Mouse (Mus musculus) heart, postnatal 0 days (tissue): ENCODE measurements at regions not wholly inside any gene's neighbourhood (a gene's known extent, or its start where the extent isn't known, plus 50 kb on each side); places are given as distances from the start of the nearest gene placed in this dataset.

Source experiments
- ATAC-seq: fragments of 200-750 bp; cut with Nextera tagmentation; 2 replicates; pipeline ENCODE4 v1.8.0; 2017; ENCODE audit warnings: low read depth, moderate number of reproducible peaks, moderate library complexity; ENCODE audit not compliant: insufficient read depth
- DNase-seq: peaks from one replicate; pipeline ENCODE4 v3.0.0-alpha.2; 2016; ENCODE audit warnings: low spot score
- H3K27ac ChIP-seq: fragments of 300-500 bp; sonication (generic); 2 replicates; pipeline ENCODE4 v1.5.1; 2014; ENCODE audit warnings: low read depth, mild to moderate bottlenecking
- H3K27me3 ChIP-seq: fragments of 300-500 bp; sonication (generic); 2 replicates; pipeline ENCODE4 v1.6.1; 2014; ENCODE audit warnings: low read length, mixed read lengths; ENCODE audit not compliant: control insufficient read depth, insufficient read depth
- H3K36me3 ChIP-seq: fragments of 300-500 bp; sonication (generic); replicated peaks from 2 replicates; pipeline ENCODE4 v1.6.1; 2014; ENCODE audit warnings: low read length, mixed read lengths; ENCODE audit not compliant: control insufficient read depth, insufficient read depth
- H3K4me1 ChIP-seq: fragments of 300-500 bp; sonication (generic); 2 replicates; pipeline ENCODE4 v1.6.1; 2014; ENCODE audit warnings: antibody characterized with exemption; ENCODE audit not compliant: control insufficient read depth, insufficient read depth
- H3K4me2 ChIP-seq: fragments of 300-500 bp; sonication (generic); 2 replicates; pipeline ENCODE4 v1.6.1; 2014; ENCODE audit warnings: low read depth, mild to moderate bottlenecking, low read length, moderate library complexity
- H3K4me3 ChIP-seq: fragments of 300-500 bp; sonication (generic); 2 replicates; pipeline ENCODE4 v1.5.1; 2014; ENCODE audit warnings: low read depth, low read length
- H3K9ac ChIP-seq: fragments of 300-500 bp; sonication (generic); replicated peaks from 2 replicates; pipeline ENCODE4 v1.6.1; 2014; ENCODE audit warnings: low read depth, low read length, mixed read lengths
- H3K9me3 ChIP-seq: fragments of 300-500 bp; sonication (generic); replicated peaks from 2 replicates; pipeline ENCODE4 v1.6.1; 2016; ENCODE audit warnings: low read length; ENCODE audit not compliant: control insufficient read depth
- CTCF ChIP-seq: IDR thresholded peaks from 2 replicates; pipeline ENCODE4 v1.5.1; 2016; ENCODE audit warnings: antibody characterized with exemption, control low read depth, low read depth
- EP300 ChIP-seq: IDR thresholded peaks from 2 replicates; pipeline ENCODE4 v1.6.1; 2016; ENCODE audit warnings: antibody characterized with exemption, low read depth
- WGBS: fragments of 180-500 bp; shearing (Covaris S2); extraction: QIAGEN DNeasy Blood & Tissue Kit; methylation state at CpG from one replicate; pipeline ENCODE4 v1.1.7; 2014; 5-methylcytosine and 5-hydroxymethylcytosine counted together

- Histone ChIP-seq H3K9ac (no peak overlapping the region), H3K4me1 (no peaks in the 10 kb centered on the region), H3K27me3 (no peaks in the 10 kb centered on the region), H3K36me3 (no peaks in the 10 kb centered on the region), H3K27ac (no peak overlapping the region), H3K4me3 (no peak overlapping the region), H3K4me2 (no peak overlapping the region), H3K9me3 (no peaks in the 10 kb centered on the region)
- TF ChIP-seq CTCF = no peak
- TF ChIP-seq EP300 = no peak
- DNase-seq = no peak
- 68% methylated on average over 21 of the region's 21 CpGs for WGBS
- no peak for ATAC-seq
Measured at GRCm38 (mm10) chr1:42415817-42416538, 279.6 kb upstream of the Pou3f3 start.

- no peak for DNase-seq
- WGBS = 74% methylated on average over 8 of the region's 8 CpGs
- no peaks in the 10 kb centered on the region for H3K9me3 ChIP-seq
- ATAC-seq = no peak
- TF ChIP-seq EP300 (no peak), CTCF (no peak)
- no peaks in the 10 kb centered on the region for H3K27me3 ChIP-seq
- no peaks in the 10 kb centered on the region for H3K4me1 ChIP-seq
- no peak overlapping the region for H3K27ac ChIP-seq
- no peak overlapping the region for H3K4me2 ChIP-seq
- no peak overlapping the region for H3K4me3 ChIP-seq
- H3K36me3 ChIP-seq = no peaks in the 10 kb centered on the region
- no peak overlapping the region for H3K9ac ChIP-seq
Measured at GRCm38 (mm10) chr1:42416539-42417218, 278.9 kb upstream of the Pou3f3 start.

GRCm38 (mm10) chr1:42417815-42418214 is 277.8 kb upstream of the Pou3f3 start:
- Histone ChIP-seq H3K4me1 (no peaks in the 10 kb centered on the region), H3K27ac (no peak overlapping the region), H3K4me2 (no peak overlapping the region), H3K36me3 (no peaks in the 10 kb centered on the region), H3K9ac (no peak overlapping the region), H3K27me3 (no peaks in the 10 kb centered on the region), H3K4me3 (no peak overlapping the region), H3K9me3 (no peaks in the 10 kb centered on the region)
- ATAC-seq = no peak
- 18% methylated on average over 4 of the region's 4 CpGs for WGBS
- TF ChIP-seq CTCF = no peak
- no peak for TF ChIP-seq EP300
- no peak for DNase-seq

- Histone ChIP-seq H3K27ac (no peak overlapping the region), H3K4me1 (no peaks in the 10 kb centered on the region), H3K9me3 (no peaks in the 10 kb centered on the region), H3K27me3 (no peaks in the 10 kb centered on the region), H3K9ac (no peak overlapping the region), H3K4me3 (no peak overlapping the region), H3K36me3 (no peaks in the 10 kb centered on the region), H3K4me2 (no peak overlapping the region)
- no peak for DNase-seq
- WGBS = 39% methylated on average over 1 of the region's 1 CpGs
- ATAC-seq = no peak
- TF ChIP-seq CTCF = no peak
- no peak for TF ChIP-seq EP300
Measured at GRCm38 (mm10) chr1:42418233-42418632, 277.3 kb upstream of the Pou3f3 start.

GRCm38 (mm10) chr1:42436366-42436998 is 259.1 kb upstream of the Pou3f3 start:
- no peaks in the 10 kb centered on the region for H3K36me3 ChIP-seq
- TF ChIP-seq CTCF = no peak
- TF ChIP-seq EP300 = no peak
- no peak overlapping the region for H3K4me3 ChIP-seq
- DNase-seq (no peak), ATAC-seq (no peak)
- H3K9ac ChIP-seq = no peak overlapping the region
- H3K9me3 ChIP-seq = no peaks in the 10 kb centered on the region
- no peaks in the 10 kb centered on the region for H3K27me3 ChIP-seq
- 57% methylated on average over 8 of the region's 8 CpGs for WGBS
- H3K27ac ChIP-seq = no peak overlapping the region
- H3K4me2 ChIP-seq = no peak overlapping the region
- no peaks in the 10 kb centered on the region for H3K4me1 ChIP-seq
